Mouse (Mus musculus) WW6 (cell line): ENCODE measurements around the gene Gm10645.

Source experiments
- DNase-seq: peaks from one replicate; pipeline ENCODE4 v3.0.0-alpha.2; 2013; ENCODE audit warnings: low read depth, low spot score

Gene Gm10645

DNA sequence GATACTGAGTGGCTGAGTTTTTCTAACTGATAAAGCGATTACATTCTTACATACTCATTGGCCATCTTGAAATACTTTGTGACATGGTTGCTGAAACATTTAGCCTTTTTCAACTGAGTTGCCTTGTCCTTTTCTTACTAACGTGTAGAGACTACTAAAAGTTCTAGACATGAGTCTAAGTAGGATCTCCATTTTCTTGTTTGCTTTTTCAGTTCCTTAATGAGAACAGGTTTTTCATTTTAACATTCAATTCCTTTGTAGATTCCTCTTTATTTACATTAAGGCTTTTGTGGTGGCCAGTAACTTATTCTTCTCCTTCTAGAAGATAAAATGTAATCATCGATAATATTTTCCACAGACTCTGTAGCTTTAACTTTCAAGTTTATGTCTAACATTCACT, 3.2 kb upstream of the Gm10645 start:
- DNase-seq, result no peak

DNA sequence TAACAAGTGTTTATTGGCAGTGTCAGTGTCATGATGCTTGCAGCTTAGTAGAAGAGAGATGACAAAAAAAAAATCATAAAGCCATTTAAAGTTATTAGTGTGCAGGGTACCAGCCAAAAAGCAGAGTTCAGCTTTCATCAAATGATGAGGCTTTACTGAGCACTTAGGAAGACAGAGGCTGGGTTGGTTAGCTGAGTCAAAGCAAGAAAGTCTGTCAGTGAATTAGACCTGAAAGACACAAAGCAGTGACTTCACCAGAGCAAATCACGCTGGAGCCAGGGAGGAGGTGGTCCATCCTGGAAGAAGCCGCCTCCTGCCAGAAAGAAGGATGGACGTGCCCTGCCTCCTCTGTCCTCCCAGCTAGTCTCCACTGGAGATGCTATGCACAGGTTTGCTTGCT, 2.0 kb upstream of the Gm10645 start:
- DNase-seq, result no peak

DNA sequence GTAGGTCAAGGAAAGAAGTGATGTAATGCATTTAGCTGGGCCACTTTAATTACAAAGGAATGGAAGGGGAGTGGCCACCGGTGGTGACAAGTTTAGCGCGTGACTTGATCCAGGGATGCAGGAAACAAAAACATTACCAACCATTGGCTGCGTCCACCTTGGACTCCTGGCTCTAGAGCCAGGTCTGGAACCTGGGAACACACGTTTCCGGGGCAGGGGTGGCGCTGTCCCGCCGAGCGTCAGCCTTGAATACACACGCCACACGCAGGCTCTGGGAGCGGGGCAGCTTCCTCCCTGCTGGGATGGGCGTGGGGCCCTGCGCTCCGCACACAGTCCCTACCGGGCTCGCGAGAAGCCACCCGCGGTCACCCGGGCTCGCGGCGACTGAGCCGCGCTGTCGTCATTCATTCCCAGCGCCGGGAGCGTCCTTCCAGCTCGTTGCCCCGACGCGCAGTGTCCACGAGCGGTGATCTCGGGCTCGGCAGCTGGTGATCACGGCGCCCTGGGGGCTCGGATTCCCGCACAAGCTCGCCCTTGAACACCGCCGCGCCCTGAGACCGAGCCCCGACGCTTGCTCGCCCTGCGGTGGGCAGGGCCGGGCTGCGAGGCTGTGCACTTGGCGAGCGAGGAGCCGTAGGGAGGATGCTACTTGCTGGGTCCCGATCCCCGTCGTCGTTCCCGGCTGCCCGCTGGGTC, 587 bp downstream of the Gm10645 start, which contains the start of gene Tbc1d9:
TSS of gene Tbc1d9 (plus strand) at position 118 of the 696 bp plus-strand sequence.
- peak; percentile 84 for DNase-seq

DNA sequence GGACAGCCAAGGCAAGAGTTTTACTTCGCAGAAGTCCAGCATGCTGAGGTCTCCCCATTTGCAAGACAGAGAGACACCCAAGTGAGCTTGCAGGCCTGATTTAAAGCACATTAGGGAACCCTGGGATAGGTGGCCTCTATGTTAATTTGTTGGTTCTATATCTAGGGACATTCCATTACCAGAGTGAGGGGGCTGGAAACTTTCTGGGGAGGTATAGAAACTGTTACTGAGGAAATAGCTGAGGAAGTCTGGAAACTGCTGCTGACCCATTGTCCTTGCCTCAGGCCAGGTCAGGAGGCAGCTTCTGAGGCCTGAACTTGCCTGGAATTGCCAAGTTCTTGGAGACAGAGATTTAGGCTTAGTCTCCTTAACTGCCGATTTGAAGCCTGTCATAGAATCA, 5.4 kb downstream of the Gm10645 start:
- DNase-seq, result no peak

DNA sequence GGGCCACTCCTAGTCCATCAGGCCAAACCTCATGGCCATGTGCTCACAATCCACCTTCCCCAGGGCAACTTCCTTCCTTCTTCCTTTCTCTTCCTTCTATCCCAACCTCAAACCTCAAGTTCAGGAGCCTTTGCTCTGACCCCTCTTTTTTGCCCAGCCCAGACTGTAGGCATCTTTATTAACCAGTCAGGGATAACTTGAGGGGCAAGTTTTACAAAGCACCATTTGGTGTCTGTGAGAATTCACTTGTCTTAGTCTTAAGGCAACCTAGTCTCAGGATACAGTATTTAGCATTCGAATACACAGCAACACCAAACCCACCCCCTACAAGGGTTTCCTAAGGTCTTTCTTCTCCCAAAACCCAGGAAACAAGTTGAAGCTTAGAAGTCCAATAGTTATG, 6.4 kb downstream of the Gm10645 start:
- no peak for DNase-seq

DNA sequence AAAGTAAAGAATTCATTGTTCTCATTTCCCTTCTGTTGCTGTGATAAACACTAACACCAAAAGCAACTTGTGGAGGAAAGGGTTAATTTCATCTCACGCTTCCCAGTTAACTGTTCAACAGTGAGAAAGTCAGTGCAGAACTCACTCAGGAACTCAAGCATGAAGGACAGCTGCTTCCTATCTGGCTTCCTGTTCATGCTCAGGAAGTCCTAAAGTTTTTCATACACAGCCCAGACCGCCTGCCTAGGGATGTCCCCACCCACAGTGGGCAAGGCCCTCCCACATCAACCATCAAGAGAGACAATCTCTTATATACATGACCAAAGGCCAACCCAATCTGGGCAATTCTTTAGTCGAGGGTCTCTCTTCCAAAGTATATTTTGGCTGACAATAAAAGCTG, 7.0 kb downstream of the Gm10645 start:
- DNase-seq, result no peak

DNA sequence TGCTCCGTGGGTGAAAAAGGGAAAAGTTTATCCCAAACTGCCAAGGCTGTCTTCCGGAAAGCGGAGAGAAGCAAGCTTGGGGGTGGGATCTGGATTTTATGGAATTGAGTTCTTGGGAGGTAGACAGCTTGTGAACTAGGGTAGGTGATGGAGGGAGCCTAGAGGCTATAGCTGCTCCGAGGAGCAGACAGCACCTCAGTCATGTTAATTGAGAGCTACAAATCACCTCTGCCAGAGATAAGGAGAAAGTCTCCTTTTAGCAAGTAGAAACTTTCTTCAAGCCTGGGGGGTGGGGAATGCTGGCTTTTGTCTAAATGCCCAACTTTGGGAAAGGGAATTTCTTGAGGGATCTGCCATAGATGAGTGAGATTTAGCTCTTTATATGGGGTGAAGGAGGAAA, 10.9 kb downstream of the Gm10645 start:
- no peak for DNase-seq

DNA sequence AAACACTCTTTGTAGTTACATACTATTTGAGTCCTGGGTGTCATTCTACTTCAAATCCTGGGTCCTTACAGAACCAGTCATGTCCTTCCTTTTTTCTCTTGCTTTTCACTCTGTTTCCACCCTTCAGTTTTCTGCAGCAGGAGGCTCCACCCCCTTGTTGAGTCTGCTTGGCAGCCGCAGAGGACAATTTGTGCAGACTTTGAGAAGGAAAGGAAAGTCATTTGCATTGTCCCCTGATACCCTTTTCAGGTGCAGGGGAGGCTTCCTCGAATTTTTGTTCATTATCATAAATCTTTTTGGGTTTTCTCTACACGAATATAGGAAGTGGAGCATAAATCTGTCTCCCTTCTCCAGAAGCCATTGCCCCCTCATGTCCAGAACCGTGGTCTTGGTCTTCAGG, 13.5 kb downstream of the Gm10645 start:
- DNase-seq, result no peak

DNA sequence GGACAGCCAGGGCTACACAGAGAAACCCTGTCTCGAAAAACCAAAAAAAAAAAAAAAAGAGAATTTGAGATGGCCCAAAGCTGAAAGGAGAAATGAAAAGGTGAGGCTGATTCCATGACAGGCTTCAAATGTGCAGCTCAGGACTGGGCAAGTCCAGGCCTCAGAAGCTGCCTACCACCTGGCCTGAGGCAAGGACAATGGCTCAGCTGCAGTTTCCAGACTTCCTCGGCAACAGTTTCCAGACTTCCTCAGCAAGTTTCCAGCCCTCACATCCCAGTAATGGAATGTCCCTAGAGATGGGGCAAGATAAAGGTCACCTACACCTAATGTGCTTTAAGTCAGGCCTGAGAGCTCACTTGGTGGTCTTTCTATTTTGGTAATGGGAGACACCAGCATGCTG, 13.9 kb downstream of the Gm10645 start:
- no peak for DNase-seq

DNA sequence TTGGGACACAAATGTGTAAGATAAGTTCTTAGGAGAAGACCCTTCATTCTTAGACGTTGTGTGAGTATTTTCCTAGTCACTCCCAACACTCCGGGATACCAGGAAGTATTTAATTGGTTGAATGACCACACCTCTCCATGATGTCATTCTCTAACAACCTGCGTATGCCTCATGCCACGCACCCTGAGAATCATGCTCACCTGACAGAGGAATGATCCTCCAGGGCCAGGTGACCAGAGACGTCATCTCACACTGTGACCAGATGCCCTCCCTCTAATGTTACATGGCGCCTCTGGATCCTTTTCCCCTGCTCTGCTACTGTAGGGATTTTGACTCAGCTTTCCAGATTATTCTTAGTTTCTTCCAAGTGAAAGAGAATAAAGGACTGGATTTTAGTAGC, 16.8 kb downstream of the Gm10645 start:
- no peak for DNase-seq

DNA sequence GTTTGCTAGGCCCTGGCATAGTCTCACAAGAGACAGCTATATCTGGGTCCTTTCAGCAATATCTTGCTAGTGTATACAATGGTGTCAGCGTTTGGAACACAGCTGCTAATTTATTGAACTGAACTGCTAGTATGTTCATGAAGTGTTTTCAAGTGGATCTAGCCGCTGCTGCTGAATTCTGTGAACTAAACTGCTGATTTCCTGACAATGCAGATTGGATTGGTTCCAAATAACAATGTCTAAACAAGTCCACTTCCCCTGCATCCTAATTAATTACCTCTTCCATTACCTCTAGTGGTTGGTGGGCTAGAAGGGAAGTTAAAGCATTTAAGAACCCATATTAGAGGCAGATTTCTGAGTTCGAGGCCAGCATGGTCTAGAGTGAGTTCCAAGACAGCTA, 20.5 kb downstream of the Gm10645 start:
- DNase-seq, result no peak

DNA sequence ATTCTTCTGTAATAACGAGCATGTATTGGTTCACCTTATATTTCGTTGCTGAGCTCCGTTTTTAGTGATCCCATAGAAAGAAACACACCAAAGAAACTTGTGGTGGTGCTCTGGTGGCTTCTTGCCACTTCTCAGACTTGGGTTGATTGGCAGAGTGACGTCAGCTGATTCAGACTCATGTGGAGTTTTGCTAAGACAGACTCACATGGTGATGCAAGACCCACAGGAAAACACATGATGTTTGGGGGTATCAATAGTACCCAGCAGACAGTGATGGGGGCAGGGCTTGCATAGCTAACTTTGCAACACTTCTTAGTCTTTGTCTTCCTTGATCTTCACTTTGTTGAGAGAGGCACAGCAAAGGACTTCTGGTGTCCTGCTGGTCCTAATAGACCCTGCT, 21.4 kb downstream of the Gm10645 start:
- DNase-seq, result no peak

DNA sequence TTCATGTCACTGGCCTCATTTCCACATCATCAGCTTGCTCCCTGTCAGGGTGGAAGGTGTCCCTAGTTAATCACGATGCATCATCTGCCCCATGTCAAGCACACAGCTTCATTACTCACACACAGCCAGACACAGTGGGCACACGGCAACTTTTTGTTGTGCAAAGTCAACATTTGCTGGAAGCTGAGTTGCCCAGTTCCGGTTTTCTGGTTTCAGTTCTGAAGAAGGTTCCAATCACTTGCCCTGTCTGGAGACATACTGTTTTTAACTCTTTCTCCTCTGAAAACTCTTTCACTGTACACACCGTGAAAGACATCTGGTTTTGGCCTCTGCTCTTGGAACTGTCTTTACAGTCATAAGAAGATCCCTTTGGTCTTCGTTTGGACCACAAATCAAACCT, 24.6 kb downstream of the Gm10645 start:
- DNase-seq, result no peak

DNA sequence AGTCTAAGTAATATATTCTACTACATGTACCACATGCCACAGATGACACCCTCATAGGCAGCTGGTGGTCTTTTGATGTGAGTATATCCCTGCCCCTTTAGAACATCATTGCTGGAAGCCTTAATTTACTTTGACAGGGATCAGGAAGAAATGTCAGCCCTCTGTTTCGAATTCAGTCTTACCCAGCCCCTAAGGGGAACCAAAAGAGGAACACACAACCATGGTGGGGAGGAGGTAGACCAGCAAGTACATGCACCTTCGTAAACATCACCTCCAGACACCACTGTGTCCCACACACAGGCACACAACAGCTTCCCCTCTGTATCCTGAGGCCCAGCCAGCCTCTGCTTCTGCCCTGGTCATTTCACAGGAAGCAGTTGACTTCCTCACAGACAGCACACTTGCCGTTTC, 25.3 kb downstream of the Gm10645 start:
- no peak for DNase-seq

DNA sequence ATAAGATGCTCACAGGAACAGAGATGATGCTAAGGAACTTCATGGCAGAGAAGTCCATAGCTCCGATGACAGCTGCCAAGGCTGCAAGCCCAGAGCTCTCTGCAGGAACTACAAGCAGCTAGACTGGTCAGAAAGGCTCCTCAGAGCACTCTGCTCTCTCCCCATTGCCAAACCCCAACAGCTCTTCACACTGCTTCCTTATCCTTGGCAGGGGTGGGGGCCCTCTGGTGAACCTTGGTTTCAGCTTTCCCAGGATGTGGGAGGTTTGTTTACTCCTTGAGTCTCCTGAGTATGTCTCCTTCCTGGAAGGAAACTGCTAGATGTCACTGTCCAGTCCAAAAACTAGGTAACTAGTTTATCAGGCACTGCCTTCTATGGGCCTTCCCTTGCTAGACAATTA, 25.9 kb downstream of the Gm10645 start:
- no peak for DNase-seq

DNA sequence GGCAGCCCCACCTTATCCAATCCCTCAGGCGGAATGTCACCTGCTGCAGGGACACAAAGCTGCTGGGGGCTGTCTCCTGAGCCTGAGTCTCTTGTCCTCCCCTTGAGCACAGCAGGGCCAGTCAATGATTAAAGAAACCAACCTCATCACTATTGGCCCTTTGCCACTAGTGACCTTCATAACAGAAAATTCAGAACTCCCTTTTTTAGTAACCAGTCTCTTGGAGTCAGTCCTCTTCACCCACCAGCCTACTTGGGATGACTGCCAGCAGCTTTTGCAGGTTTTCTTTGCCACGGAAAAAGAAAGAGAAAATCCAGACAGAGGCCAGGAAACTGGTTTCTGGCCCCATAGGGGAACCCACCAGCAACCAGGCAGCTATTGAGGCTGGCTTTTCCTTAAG, 30.9 kb downstream of the Gm10645 start:
- no peak for DNase-seq
